Mouse (Mus musculus): ENCODE data around the gene Macrod1. TPM values are rescaled to one million over a fixed set of nuclear protein-coding genes. Genes with fewer than 3 reads are reported as not detected.

Macrod1 gene
- total RNA-seq, 2 experiments from 2014 or later, result 22.9 to 23.7 TPM

DNA sequence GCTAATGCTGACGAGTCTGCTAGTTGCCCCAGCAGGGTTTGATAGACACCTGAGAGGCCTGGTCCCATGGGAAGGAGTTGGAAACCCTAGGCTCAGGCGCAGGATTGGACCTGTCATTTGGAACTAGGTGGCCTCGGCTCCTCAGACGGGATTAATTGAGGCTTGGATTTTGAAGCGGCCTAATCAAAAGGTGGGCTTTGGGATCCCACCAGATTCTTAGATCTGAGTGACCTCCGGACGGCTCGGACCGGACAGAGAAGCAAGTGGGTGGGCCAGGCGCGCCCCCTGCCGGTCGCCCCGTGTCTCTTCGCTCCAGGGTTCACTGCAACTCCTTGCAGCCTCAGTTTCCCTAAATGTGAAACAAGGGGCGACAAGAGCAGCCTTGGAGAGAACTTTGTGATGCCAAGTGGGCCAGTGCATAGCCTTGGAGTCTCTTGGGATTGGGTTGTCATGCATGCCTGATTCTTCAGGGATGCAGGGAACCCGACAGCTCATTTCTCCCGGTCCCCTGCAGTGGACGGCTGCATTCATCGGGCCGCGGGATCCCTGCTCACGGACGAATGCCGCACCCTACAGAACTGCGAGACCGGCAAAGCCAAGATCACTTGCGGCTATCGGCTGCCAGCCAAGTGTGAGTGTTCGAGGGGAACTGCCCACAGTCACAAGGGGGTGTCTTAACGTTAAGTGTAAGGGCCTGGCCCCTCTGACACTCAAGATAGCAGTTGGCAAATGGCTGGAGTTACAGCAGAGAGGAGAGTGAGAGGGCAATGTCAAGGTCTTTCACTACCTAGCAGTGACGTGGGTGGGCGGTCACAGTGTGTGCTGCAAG lies 139.5 kb downstream of the Macrod1 start:
- DNase-seq (ENCODE audit: low spot score in 2 of 2), result peak in 1 of 2 experiments; percentile 66

DNA sequence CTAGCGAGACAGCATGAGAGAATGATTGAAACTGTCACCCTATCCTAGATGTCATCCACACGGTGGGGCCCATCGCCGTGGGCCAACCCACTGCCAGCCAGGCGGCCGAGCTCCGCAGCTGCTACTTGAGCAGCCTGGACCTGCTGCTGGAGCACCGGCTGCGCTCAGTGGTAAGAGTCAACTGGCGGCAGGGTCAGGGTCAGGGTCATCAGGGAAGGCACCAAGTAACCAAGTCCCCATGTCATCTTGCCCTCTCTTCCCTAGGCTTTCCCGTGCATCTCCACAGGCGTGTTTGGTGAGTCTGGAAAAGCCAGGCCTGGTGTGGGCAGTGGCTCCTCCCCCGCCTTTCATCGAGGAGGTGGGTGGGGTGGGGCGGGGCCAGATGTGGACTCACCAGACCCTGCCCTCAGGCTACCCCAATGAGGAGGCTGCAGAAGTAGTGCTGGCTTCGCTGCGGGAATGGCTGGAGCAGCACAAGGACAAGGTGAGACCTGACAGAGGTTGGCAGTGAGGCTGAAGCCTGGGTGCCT lies 140.2 kb downstream of the Macrod1 start:
- DNase-seq (ENCODE audit: low spot score in 2 of 2), result no peak

DNA sequence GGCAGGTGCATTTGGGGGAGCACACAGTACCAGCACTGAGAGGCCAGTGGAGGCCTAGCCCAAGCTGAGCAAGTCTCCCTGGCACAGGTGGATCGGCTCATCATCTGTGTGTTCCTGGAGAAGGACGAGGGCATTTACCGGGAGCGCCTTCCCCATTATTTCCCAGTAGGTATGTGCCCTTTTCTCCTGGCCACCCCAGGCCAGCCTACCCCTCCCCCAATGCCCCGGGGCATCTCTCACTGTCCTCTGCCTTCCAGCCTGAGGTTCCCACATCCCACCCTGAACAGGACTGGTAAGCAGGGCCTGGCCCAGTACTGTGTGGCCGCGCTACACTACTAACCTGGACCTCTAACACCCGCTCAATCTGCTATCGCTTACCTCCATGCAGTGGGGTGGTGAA lies 140.8 kb downstream of the Macrod1 start:
- no peak for DNase-seq (ENCODE audit: low spot score in 2 of 2)

DNA sequence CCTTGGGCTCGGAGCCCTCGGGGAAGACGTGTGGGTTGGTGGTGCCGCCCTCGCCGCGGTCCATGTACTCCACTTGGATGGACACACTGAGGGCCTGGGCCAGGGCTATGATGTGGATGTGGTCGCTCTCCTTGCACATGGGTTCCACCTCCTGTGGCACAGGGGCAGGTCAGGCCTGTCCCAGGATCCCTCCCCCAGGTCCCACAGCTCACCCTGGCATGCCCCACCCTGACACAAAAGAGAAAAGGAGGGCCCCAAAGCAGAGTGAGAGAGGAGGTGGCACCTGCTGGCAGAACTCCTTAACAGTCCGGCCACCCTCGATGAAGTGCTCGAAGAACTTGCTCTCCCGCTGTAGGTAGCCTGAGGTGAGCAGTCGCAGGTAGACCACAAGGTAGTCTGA lies 142.5 kb downstream of the Macrod1 start:
- DNase-seq (ENCODE audit: low spot score in 2 of 2), result no peak

DNA sequence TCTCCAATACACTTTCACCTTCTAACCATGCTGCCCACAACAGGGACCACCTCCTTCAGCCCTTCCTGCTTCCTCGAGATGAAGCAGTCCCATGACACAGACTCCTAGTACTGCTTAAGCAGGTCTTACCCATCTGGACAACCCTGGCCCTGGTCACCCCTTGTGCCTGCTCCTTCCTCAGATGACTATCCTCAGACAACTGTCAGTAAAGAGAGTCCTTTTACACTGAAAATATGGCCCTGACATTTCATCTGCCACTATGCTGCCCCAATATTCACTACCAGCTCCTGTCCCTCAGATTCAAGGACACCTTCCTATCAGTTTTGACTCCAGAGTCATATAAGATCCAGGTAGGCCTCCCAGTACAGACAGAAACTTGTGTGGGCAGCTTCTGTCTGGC lies 143.8 kb downstream of the Macrod1 start:
- DNase-seq (ENCODE audit: low spot score in 2 of 2), result no peak

DNA sequence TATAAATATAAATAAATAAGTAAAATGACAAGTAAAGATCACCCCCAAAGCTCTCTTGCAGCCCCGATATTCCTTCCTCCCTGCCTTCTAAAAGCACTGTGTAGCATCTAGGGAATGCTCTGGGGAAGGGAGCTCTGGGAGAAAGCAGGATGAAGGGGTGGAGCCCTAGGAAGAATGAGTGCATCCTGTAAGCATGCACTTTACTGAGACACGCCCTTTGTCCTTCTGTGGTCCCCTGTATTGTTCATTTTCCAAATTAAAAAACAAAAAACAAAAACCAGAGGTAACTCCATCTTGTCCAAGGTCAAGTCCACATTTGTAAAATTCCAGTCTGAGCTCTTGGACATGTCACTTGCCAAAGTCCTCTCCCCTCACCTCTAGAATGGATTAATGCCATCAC lies 148.3 kb downstream of the Macrod1 start:
- DNase-seq (ENCODE audit: low spot score in 2 of 2), result no peak

DNA sequence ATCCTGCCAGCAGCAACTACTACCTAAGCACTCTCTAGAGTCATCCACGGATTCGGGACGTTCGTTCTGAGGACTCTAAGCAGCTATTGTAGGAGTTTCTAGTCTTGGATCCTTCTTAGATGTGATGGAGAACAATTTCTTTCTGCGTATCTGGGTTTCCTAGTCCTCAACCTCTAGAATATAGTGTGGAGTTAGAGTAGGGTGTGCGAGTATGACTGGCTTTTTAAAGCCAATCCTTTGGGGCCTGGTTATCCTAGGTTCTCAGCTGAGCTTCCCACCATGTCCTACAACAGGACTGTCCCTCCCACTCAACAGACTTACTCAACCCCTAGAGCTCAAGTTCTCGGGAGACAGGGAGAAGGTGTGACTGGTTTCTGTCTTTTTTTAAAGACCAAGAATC lies 148.7 kb downstream of the Macrod1 start:
- DNase-seq (ENCODE audit: low spot score in 2 of 2), result no peak

DNA sequence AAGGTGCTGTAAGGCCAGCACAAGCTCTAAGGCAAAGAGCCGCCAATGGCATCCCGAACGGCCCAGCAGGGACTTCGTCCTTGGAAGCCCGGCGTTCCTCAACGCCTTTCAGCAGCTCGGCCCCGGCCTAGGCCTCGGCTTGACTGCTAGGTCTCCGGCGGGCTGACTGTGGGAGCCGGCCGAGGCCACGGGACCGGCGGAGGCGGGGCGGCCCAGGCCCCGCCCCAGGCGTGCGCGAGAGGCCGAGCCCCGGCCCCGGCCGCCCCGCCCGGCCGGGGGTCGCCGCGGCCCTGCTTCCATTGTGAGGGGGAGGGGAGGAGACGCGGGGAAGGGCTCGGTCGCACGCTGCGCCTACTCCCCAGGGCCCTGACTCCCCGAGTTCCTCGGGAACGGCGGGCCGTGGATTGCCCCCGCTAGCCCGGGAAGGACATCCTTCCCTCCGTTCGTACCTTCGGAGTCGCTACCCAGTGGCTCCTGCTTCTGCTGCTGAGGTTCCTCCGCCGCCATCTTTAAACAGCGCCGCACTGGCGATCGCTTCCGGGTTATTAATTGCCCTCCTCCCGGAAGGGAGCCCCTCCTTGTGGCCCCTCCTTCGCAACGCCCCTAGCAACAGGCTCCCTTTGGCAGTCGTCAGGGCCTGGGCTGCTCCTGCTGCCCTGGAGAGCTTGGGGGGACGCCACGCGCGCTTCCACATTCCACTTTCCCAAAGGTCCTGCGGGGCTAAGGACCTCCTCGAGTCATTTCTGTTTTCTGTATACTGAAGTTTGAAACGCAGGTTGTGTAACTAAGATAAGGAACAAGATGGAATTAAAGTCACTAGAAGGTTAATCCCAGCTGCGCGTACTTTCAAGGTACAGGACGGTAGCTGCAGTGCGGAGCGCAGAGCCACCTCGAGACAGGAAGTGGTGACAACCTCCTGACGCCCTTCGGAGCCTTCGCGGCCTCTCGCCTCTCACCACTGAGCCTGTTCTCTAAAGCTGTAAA lies 149.4 kb downstream of the Macrod1 start, which contains the start of gene Otub1:
TSS of gene Otub1 (minus strand) at position 564 of the 984 bp plus-strand sequence.
- DNase-seq (ENCODE audit: low spot score in 2 of 2), result peak; percentile 91 to 95

DNA sequence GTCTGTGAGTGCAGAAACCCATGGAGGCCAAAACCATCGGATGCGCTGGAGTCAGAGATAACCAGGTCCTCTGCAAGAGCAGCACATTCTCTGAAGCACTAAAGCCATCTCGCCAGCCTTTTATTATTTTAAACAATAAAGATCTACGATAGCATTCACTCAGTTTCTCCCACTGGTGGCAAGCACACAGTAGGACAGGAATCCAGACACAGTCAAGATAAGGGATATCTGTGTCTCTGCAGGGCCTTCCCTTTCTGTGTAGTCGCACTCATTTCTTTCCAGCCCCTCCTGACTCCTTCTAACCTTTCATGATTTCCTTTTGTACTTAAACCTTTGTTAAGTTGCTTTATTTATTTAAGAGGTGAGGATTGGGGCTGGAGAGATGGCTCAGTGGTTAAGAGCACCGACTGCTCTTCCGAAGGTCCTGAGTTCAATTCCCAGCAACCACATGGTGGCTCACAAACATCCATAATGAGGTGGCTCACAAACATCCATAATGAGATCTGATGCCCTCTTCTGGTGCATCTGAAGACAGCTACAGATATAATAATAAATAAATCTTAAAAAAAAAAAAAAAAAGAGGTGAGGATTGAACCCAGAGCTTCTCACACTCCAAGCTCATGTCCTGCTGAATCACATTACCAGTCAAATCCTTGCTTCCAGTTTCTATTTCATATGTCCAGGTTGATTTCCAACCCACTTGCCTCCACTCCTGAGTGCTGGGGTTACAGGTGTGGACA lies 153.5 kb downstream of the Macrod1 start:
- DNase-seq (ENCODE audit: low spot score in 2 of 2), result no peak

DNA sequence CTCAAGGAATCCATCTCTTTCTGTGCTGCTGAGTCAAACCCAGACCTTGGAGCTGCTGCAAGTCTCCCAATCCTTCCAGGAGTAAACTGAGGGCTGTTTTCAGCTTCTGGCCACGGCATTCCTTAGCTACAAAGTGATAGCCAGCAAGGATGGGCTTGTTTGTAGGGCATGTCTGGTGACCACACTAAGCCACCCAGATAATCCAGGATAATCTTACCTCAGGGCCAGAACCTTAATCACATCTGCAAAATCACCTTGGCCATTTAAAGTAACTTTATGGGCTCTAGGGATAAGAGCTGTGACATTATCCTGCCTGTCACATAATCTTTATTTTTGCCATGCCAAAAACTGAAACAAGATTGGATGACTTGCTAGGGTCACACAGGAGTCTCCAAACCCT lies 155.6 kb downstream of the Macrod1 start:
- DNase-seq (ENCODE audit: low spot score in 2 of 2), result no peak

DNA sequence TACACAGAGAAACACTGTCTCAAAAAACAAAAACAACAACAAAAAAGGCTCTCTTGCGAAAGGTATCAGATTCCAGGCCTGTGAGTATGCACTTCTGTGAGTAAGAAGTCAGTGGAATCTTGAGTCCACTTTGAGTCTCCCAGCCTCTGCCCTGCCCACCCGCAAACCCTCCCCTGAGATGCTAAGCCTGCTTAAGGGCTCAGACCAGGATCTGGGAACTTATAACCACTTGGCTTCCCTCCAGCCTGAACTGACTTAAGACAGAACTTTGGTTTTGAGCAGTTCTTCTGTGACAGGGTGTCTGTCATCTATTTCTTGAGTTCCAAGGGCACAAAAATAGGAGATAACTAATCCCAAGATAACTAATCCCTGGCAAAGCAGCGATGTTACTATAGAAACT lies 156.4 kb downstream of the Macrod1 start:
- DNase-seq (ENCODE audit: low spot score in 2 of 2), result no peak

DNA sequence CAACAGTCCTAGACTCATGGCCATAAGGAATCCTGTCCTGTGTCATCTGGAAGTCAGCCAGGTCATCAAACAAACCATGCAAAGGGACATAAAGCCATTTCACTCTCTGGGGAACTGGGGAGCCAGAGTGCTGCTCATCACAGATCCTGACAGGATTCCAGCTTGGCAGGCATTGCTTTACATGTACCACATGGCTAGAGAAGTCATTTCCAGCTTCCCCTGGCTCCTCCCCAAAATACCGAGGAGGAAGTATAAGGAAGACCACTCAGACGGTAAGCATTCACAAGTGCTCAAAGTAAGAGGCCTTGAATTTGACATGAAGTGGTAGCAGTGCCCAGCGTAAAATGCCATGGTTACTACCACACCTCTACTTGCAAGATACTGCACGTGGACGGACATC lies 157.9 kb downstream of the Macrod1 start:
- DNase-seq (ENCODE audit: low spot score in 2 of 2), result peak in 1 of 2 experiments; percentile 63

DNA sequence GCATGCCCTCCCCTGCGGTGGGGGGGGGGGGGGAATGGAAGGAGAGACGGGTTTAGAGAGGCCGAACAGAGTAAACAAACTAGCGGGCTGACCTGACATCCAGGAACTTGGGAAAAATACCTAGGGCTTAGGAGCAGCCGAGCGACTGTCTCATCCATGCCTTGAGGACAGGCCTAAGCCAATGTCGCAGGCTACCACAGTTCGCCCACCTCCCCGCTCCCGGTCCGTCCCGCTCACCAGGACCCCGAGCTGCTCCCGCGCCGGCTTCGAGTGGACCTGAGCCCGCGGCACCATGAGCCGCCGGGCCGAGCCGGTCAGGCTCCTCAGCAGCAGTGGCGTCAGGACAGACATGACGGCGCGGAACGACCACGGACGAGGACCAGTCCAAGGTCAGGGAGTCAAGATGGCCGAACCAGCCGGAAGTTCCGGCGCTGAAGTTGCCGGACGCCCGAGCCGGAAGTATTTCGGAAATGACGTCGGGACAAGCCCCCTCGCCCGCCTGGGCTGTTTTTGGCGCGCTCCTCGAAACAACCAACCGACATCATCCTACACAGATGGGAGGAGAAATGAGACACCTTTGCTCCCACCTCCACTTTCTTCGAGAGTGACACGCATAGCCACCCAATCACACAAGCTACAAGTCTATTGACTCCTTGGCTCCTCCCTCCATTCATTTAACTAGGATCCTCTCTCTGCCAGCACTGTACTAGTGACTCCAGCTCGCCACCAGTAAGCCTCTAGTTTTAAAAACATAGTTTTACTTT lies 160.7 kb downstream of the Macrod1 start, which contains the start of gene Cox8a:
TSS of gene Cox8a (minus strand) at position 455 of the 764 bp plus-strand sequence.
- peak; percentile 98 for DNase-seq (ENCODE audit: low spot score in 2 of 2)

DNA sequence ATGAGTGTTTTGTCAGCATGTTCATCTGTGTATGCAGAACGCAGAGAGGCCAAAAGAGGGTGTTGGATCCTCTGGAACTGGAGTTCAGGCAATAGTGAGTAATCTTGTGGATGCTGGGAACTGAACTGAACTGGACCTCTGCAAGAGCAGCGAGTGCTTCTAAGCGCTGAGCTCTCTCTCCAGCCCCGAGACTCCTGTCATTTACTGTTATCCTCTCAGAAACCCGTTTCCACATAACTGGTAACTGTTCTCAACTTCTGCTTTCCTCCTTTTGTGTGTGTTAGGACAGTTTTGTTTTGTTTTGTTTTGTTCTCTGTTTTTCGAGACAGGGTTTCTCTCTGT lies 161.3 kb downstream of the Macrod1 start:
- DNase-seq (ENCODE audit: low spot score in 2 of 2), result no peak

DNA sequence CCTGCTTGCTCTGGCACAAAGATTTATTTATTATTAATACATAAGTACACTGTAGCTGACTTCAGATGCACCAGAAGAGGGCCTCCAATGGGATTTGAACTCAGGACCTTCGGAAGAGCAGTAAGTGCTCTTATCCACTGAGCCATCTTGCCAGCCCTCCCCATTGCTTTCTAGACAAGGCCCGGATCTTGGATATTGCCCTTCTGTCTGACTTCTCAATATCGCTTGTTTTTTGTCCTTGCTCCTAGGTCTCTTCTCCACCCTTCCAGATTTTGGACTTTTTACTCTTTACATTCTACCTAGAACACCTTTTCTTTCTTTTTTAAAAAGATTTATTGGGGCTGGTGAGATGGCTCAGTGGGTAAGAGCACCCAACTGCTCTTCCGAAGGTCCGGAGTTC lies 162.1 kb downstream of the Macrod1 start:
- no peak for DNase-seq (ENCODE audit: low spot score in 2 of 2)

DNA sequence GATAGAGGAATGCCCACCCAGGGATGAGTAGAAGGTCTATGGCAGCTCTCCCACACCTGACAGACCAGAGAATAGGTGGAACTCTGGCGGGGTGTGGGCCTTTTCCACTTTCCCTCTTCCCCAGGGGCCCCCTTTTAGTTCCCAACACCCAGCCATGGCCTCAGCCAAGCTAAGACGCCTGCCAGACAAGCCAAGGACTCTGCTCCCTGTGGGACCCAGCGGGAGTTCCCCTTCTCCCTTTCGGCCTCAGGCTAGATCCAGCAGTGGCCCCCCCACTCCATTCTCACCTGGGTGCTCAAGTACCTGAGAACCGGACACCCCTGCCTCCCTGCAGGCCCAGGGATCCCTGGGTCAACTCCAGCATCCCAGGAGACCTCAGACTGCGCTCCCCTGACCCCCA lies 165.6 kb downstream of the Macrod1 start:
- DNase-seq (ENCODE audit: low spot score in 2 of 2), result no peak

DNA sequence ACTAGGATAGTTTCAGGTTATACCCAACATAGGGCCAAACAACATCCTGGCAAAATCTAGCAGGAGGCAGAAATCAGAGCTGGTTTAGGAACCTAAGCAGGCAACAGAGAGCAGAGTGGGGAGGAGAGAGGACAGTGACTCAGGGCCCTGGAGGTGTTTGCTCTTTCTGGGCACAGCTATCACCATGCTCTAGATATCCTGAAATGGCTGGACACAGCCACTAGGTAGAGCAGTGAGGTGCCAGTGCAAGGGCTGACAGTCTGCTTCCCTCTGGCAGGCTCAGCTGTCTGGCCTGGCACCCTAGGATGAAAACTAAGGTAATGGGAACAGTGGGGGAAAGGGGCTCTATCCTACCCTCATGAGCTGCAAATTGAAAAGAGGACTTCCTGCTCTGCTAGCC lies 166.9 kb downstream of the Macrod1 start:
- no peak for DNase-seq (ENCODE audit: low spot score in 2 of 2)

DNA sequence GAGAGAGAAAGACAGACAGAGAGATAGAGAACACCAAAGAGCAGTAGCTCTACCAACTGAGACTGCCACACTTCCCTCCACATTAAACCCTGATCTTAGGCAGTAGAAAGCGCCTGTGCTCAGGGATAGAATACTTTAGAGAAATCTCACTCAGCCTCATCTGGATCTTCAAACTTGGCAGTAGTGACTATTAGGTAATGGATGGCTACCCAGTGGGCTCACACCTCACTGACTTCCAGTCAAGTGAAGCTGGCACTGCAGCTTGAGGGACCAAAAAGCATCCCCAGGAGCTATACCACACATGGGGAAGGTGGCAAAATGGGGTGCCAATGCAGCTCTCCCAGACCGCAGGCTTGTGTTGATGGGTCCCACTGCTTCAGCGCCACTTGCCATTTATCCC lies 167.6 kb downstream of the Macrod1 start:
- no peak for DNase-seq (ENCODE audit: low spot score in 2 of 2)

DNA sequence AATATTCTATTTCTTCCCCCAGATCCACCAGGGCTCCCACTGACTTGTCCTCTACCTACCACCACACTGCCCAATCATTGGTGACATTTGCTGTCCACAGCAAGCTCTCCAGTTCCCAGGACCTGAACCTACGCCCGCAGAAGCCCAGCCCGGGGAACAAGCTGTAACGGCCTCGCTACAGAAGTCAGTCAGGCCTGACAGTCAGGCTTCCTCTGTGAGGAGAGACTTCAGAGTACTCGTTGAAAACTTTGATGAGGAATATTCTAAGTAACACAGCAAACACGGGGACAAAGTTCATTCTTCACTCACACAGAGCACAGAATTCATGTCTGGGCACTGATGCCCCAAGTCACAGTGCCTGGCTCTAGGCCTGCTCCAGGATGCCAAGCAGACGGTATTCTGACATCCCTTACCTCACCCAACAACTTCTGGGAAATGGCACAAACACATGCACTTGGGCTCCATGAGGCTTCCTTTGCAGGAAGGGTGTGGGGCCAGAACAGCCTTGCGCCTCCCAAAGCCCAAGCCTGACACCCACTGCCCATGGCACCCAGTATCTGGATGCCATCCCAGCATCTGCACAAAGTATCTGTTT lies 168.6 kb downstream of the Macrod1 start:
- DNase-seq (ENCODE audit: low spot score in 2 of 2), result no peak

DNA sequence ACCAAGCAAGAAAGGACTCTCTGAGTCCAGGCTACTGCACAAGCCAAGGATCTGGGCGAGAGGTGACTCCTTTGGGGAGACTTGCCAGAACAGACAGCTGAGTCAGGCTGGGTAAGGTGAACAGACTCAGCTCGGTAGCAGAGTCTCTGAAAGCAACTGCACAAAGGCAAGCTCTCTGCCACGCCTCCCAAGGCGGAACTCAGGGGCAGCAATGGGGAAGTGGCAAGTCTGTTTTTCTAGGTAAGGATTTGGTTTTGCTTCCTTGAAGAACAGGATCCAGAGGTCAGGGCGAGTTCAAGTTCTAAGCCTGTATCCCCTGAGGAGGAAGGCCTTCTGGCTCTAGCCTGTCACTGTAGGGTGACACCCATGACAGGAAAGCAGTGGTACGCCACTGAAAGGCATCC lies 169.9 kb downstream of the Macrod1 start:
- DNase-seq (ENCODE audit: low spot score in 2 of 2), result no peak

Data from layer of hippocampus, adult 18-20 months (tissue).